Mouse (Mus musculus): ENCODE data around the gene Plekha4.

Plekha4 gene

GRCm38 (mm10) chr7:45568601-45569473, 42.7 kb downstream of the Plekha4 start:
- no peak for DNase-seq (ENCODE audit: low spot score in 2 of 2)

DNA sequence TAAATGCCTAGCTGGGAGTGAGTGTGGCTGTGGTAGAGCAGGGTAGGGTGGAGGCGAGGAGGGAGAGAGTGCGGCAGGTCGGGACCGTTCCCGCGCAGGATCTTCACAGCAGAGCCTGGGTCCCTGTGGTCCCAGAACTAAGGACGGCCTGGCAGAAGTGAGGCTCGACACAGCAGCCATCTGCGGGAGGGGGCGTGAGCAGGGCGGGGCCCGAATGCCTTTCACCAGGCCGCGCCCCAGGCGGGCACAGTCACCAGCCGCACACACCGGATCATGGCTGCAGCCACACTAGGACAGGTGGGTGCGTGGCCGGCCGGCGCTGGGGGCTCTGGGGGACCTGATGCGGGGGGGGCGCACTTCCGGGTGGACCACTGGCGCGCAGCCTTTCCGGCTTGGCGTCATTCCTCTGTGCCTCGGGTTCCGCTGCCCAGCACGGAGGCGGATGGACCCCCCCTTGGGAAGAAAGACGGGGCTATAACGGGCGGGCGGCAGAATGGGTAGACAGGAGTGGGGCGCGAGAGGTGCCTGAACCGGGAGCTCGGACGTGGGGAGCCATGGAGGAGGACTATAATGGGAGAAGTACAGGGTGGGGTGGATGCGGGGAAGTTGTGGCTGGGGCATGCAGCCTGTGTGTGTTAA, 44.1 kb downstream of the Plekha4 start, which contains the start of gene Bcat2:
Gene Bcat2 (plus strand): TSS at position 51 of the 639 bp plus-strand sequence.
- DNase-seq (ENCODE audit: low spot score in 2 of 2) = peak; percentile 57 to 72

DNA sequence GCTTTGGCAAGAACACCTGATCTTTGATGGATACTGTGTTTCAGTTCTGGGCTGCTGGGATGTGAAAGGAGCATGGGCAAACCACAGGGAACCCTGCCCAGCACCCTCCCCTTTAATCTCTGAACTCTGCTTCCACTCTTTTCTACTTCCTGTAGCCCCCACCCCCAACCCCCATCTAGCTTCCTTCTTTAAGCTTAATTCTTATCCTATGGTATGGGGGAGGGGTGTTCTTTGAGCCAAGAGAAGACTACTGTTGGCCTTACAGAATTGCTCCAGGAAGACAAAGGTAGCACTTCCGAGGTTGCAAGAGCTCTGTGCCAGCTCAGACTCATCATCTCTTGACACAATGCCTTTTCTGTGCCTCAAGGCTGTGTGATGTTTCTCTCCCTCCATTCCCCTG, 45.8 kb downstream of the Plekha4 start:
- DNase-seq (ENCODE audit: low spot score in 2 of 2) = no peak

DNA sequence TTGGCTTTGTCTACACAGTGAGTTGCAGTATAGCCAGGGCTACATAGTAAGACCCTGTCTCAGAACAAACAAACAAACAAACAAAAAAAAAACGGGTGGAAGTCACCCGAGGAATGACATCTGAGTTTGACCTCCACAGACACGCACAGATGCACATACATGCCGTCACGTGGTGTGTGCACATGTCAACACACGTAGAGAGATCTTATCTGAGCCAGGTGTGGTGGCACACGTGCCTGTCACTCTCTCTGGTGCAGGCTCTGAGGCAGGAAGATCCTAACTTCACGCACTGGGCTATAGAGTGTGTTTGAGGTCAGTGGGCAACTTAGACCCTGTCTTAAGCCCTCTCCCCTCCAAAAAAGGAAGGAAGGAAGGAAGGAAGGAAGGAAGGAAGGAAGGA, 47.8 kb downstream of the Plekha4 start:
- no peak for DNase-seq (ENCODE audit: low spot score in 2 of 2)

- no peak for DNase-seq (ENCODE audit: low spot score in 2 of 2)
Observed at GRCm38 (mm10) chr7:45574472-45575379, 48.6 kb downstream of the Plekha4 start.

- DNase-seq (ENCODE audit: low spot score in 2 of 2) = no peak
Observed at GRCm38 (mm10) chr7:45585923-45586322, 59.8 kb downstream of the Plekha4 start.

DNA sequence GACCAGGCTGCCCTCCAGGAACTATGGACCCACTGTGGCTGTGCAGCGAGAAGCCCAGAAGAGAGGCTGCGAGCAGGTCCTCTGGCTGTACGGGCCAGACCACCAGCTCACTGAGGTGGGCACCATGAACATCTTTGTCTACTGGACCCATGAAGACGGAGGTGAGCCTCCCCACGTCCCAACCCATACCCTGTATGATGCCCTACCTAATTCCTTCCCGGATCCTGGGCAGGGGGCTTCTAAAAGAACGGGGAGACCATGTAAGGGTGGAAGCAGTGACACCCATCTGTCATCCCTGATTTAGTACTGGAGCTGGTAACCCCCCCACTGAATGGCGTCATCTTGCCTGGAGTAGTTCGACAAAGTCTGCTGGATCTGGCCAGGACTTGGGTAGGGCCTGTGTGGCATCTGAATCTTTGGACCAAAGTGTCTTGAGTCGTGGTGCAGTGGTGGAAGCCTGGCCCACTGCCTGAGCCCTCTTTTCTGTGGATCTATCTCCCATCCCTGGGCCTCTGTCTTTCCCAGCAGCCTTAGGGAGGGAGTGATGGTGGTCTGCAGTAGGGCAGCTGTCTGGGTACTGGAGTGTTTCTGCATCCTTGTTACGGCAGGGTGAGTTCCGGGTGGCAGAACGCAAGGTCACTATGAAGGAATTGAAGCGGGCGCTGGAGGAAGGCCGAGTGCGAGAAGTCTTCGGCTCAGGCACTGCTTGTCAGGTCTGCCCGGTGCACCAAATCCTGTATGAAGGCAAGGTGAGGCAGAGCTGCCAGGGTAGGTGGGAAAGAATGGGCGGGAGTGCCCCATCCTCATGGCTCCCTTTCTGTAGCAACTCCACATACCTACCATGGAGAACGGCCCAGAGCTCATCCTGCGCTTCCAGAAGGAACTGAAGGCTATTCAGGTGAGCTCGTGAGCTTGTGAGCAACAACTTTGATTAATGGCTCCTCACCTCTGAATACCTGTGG, 61.8 kb downstream of the Plekha4 start:
- DNase-seq (ENCODE audit: low spot score in 2 of 2) = no peak

GRCm38 (mm10) chr7:45589173-45589572, 63.0 kb downstream of the Plekha4 start:
- peak; percentile 64 to 79 for DNase-seq (ENCODE audit: low spot score in 2 of 2)

GRCm38 (mm10) chr7:45589898-45590297, 63.8 kb downstream of the Plekha4 start:
- DNase-seq (ENCODE audit: low spot score in 2 of 2) = no peak

- DNase-seq (ENCODE audit: low spot score in 2 of 2) = no peak
Observed at GRCm38 (mm10) chr7:45590874-45591273, 64.7 kb downstream of the Plekha4 start.

- no peak for DNase-seq (ENCODE audit: low spot score in 2 of 2)
Observed at GRCm38 (mm10) chr7:45591880-45592279, 65.8 kb downstream of the Plekha4 start.

DNA sequence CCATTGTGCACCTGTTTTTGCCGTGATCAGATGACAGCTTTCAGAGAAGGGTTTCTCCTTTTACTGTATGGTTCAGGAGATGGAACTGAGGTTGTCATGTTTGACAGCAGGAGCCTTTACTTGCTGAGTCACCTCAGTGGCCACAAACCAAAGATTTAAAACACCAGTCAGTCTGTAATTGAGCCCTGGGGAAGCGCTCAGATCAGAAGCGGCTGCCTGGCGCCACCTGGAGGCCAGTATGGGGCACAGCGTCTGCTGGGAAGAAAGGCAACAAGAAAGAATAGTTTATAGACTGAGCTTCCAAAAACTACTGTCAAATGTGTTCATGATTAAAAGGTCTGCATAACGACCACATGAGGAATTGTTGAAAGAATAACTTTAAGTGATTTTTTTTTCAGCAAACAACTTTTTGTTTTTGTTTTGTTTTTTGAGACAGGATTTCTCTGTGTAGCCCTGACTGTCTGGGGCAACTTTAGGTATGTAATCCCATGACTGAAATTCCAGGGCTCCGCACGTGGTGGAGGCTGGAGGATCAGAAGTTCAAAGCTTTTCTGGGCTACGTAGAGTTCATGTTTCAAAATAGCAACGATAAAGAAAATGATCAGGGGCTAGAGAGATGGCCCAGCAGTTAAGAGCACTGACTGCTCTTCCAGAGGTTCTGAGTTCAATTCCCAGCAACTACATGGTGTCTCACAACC, 67.1 kb downstream of the Plekha4 start:
- peak; percentile 37 to 70 for DNase-seq (ENCODE audit: low spot score in 2 of 2)

- no peak for DNase-seq (ENCODE audit: low spot score in 2 of 2)
Observed at GRCm38 (mm10) chr7:45595176-45595575, 69.0 kb downstream of the Plekha4 start.

GRCm38 (mm10) chr7:45596107-45596506, 70.0 kb downstream of the Plekha4 start:
- no peak for DNase-seq (ENCODE audit: low spot score in 2 of 2)

DNA sequence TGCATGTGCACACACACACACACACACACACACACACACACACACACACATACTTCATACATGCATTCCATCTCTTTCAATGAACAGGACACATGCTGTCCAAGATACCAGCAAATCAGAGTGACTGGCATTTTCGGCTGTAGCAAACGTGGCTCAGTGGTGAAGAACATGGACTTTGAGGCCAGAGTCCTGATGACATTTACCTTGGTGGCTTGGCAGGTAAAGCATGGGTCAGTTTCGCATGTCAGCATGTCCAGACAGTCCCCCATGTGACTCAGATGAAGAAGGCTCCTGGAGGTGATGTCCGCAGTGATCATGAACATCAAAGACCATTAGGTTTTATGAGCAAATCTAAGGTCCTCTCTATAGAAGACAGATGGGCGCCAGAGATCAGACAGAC, 70.9 kb downstream of the Plekha4 start:
- no peak for DNase-seq (ENCODE audit: low spot score in 2 of 2)

- no peak for DNase-seq (ENCODE audit: low spot score in 2 of 2)
Observed at GRCm38 (mm10) chr7:45597527-45597926, 71.4 kb downstream of the Plekha4 start.

DNA sequence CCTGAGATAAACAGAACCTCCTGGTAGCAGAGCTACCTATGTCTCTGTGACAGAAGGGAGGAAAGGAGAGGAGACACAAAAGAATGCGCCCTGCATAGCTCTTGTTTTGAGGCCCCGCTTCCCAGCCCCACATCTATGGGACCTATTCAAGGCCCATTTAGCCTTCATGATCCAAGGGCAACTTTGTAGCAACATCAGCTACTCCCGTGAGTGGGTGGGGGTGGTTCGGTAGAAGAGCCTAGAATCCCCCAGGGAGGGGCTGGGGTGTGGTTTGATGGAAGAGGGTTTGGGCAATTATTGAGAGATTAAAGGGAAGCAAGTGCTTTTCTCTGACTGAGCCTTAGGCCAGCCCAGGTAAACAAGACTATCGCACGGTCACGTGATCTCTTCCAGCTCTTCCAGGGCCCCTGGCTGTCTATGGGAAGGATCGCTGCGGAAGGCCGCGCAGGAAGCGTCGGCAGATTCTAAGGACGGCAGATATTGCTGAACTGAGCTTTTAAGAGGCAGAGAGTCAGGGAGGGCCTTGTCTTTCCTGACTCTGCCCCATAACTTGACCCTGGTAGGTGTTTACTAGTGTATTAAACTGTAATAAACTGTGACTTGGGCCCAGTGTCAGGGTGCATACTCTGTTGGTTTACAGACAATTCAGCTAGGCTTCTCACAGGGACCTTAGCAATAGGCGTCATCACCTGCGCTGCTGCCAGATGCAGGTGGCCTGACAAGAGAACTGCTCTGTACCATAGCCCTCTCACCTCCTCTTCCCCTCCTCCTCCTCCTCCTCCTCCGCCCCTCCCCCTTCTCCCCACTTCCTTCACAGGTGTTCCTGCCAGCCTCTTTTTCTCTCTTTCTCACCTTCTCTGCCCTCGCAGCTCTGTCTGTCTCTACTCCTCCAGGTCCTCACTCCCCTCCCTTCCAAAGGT, 73.1 kb downstream of the Plekha4 start:
- no peak for DNase-seq (ENCODE audit: low spot score in 2 of 2)

Data from spleen, postnatal 14 days (tissue).